Mouse (Mus musculus) layer of hippocampus, postnatal 25 days (tissue): ENCODE measurements around the gene Syt12. TPM values are rescaled to one million over a fixed set of nuclear protein-coding genes. Genes with fewer than 3 reads are reported as not detected.

ENCODE experiments used
- DNase-seq, 2 experiments: peaks; one replicate each; pipeline ENCODE4 v3.0.0; 2022; ENCODE audit warnings: mixed read lengths in 2 of 2, low spot score in 1 of 2; ENCODE audit errors: extremely low spot score in 1 of 2
- total RNA-seq, 2 experiments: library from RNA; stranded (reverse); gene quantifications; 2 replicates each; pipeline ENCODE4 v1.2.3; 2021

Gene Syt12
- total RNA-seq, 2 experiments from 2014 or later = 29.5 to 31.8 TPM

DNA sequence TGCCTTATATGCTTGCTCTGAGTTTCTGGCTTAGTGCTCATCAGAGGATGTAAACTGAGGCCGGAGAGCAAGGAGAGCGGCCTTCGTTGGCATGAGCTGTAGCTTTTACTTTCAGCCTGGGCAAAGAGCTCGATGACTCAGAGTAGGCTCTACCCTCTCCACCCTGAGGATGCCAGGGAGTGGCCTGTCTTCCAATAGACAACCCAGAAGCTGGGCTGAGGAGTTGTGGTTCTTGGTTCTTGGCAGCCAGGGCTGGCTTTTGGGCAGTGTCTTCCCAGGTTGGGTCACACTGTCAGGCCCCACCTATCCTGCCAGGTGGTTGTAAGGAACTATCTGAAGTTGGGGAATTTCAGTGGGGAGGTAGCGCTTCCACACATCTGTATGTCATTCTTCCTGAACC is 57.5 kb downstream of the Syt12 start:
- DNase-seq = no peak

DNA sequence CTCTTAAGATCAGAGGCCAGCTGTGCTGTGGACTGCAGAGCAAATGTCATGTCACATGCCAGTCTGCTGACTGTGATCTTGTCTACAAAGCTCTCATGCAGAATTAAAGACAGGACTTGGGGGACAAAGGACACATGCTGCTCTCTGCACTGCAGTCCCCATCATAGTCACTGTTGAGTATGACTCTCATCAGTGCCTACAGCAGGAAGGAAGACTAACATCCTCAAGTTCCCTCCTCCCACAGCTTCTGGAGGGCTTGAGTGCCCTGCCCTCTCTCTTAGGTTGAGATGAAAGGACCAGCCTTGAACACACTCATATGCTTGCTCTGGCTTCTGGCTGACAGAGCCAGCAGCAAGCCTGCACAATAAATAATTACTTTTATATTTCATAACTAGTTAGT is 59.5 kb downstream of the Syt12 start:
- no peak for DNase-seq

DNA sequence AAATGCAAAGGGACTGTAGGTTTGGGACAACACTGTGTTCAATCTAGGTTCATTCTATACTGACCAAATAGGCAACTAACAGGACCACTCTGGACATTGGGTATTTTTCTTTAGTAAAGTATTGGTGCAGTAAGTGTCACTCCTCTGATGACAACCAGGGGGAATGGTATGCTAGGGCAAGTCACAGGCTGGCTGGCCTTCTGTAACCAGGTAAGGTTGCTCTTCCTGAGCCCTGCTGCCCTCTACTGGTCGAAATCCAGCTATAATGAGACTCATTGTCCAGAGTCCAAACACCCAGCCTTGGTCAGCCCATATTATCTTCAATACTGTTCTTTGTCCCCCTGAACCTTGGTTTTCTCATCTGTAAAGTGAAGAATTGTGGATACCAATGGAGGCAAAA is 60.1 kb downstream of the Syt12 start:
- DNase-seq = peak in 1 of 2 experiments; percentile 72

DNA sequence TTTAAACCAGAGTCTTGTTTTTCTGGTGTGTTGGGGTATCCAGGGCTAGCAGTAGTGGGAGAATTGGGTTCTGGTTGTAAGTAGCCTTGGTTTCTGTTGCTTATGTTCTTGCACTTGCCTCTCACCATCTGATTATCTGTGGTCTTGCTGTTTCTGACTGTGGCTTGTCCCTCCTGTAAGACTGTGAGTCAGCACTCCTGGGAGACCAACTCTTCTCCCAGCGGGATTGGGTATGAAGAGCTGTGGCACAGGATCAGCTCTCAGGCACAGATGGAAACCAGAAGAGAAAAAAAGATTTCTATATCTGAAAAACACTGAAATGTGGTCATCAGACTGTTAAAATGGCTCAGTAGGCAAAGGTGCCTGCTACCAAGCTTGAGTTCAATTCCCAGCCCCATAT is 62.6 kb downstream of the Syt12 start:
- DNase-seq = no peak

DNA sequence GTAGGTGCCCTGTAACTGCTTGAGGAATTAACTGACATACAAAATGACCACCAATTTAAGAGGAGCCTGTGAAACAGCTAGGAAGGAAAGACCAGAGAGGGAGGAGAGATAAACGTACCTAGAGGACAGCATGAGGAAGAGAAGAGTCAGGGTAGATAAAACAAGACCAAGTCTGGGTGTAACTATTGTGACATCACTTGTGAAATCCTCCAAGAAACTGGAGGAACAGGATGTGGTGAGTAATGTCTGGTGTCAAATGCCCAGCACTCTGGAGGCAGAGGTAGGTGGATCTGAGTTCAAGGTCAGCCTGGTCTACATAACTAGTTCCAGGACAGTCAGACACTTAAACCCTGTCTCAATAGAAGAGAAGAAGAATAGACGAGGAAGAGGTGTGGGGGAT is 68.2 kb downstream of the Syt12 start:
- no peak for DNase-seq

DNA sequence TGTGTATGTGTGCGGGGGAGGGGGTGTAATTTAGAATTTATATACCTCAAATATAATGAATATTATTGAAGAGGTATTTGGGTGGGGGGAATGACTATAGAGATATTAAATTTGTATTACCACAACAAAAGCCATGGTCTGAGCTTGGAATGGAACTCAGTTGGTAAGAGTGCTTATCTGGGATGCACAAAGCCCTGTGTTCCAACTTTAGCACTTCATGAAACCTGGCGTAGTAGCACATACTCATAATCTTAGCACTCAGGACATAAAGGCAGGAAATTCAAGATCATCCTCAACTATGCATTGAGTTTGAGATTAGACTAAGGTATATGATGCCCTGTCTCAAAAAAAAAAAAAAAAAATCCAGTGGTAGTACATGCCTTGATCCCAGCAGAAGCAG is 72.4 kb downstream of the Syt12 start:
- DNase-seq = no peak

DNA sequence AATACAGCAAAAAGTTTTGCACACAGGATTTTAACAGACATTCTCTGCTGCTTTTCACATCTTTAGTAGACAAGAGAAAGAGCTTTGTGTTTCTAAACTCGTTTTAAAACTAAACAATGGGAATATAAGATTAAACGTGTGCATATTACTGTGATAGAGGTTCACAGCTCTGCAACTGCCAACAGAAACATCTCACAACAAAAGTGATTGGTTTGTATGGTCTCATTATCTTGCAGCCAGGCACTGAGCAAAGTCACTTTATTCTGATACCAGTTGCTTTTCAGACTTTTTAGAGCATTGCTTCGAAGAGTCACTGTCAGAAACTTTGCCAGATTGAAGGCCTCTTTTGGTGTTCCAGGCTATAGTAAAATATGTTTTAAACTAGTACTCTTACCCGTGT is 78.3 kb downstream of the Syt12 start:
- no peak for DNase-seq

DNA sequence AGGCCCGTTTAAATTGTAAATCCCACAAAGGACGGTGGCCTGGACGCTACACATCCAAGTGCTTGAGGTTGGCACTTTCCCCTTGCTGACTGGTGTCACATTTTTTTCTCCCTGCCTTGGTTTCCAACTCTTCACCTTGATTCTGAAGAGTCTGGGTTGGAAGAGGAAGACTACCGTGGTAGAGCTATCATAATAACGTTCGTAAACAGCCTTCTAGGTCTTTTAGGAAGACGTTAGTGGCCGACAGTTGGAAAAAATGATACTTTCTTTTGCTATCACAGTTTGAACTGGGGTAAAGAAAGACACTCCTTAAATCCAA is 78.7 kb downstream of the Syt12 start:
- DNase-seq = no peak

DNA sequence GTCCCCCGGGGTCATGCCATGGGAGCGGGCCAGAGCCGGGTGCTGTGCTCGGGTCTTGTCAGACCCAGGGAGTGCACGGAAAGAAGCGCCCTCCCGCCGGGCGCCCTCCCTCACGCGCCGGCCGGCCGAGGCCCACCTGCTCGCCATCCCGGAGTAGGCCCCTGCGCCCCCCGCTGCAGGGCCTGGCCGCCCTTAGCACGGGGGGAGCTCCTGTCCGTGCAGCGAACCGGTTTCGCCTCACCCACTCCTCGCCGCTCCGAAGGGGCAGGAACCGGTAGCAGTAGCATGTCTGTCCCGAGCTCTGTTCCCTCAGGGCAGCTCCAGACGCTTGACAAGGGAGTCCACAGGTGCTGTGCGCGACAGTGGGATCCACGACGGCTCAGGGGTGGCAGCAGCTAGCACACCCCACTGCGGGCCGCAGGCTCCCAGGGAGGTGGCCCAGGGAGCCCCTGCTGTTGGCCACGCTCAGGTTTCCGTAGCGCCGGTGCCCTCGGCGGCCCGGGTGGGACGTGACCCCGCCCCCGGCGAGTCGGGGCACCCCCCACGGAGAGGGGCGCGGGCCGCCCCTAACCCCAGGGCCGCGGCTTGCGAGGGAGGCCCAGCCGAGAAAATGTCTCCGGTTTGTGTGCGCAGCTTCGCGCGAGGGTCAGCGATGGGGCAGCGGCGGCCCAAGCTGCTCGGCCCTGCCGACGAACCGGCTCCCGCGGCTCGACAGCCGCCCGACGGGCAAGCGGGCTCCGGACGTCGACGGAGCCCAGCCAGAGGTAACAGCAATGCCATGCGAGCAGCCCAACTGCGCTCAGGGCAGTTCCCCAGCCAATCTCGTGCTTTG is 79.2 kb downstream of the Syt12 start, which contains the start of gene Kdm2a:
Kdm2a (minus strand) TSS at position 488 of the 832 bp plus-strand sequence.
- DNase-seq = peak; percentile 35 to 69

DNA sequence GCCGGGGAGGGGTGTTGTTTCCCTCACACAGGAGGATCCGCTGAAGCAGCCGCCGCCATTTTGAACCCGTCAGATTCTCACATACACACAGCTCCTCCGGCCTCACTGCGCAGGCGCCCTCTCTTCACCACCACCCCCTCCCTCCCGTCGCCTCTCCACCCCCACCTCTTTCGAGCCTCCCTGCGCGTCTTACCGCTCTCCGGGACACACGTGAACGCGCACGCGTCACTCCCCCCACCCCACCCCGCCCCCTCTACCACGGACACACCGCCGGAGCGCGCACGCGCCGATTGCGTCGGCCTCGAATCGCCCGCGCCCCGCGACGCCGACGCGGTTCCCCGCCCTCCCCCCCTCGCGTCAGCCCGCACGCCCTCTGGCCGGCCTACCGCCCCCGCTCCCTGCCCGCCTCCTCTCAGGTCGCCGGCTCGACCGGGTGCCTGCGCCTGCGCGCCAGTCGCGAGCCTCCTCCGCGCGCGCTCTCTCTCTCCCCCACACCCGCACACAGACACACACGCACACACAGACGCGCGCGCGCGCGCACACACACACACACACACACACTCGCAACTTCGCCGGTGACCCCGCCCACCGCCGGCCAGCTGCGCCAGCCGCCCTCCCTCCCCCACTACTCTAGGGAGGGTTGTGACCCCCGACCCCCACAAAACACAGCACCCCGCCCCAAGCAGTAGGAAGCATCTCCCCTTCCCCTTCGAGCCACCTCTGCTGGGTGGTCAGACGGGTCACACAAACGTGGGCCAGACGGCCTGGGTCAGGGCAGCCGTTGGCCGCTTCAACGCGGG is 80.0 kb downstream of the Syt12 start:
- peak; percentile 88 to 90 for DNase-seq

DNA sequence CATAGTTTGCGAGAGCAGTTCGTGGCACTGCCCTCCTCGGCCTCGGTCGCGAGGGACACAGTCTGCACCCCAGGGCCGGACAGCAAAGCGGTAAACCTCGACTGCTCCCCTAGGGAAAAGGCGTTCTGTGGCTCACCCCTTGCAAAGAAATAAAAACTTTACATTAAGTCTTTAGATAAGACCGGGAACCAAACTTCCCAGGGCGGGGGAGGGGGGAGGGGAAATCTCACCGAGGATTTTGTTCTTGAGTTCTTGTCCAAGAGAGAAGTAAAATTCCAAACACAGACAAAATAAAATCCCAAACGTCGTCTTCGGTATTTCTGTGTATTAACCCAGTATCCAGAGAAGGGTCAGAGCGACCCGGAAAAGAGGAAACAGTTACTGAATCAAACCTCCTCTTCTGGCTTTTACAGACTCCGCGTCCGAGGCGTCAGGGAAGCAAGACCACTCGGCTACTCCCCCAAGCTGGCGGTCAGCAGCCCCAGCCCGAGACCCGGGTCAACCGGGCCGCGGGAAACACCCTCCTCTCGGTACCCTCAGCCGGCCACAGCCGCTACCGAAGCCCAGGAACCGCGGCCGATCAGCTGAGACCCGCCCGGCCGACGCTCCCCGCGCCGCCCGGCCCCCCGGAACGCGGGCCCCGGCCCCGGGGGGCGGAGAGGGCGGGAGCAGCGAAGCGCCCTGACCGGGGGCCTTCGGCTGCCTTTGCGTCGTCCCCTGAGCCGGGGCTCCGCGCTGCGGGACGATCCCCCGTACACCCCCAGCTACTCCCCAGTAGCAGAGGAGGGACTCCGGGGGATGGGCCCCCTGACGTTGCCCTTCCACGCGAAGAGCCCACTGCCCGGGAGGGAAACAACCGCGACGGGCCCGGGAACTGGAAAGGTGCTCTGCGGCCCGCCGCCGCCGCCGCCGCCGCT is 80.9 kb downstream of the Syt12 start:
- peak; percentile 21 to 29 for DNase-seq

Other genes starting within 250 kb of the Syt12 start
- 10 to 100 TPM; 15.1 to 17.5 TPM for gene Pold4, start 245.5 kb downstream of the Syt12 start, total RNA-seq
- gene Ssh3, start 208.3 kb downstream of the Syt12 start, total RNA-seq = 10 to 100 TPM; 45.4 to 48.5 TPM
- gene Ankrd13d, start 194.3 kb downstream of the Syt12 start, total RNA-seq = 10 to 100 TPM; 59.6 to 66.3 TPM
- 100 to 1,000 TPM; 185 to 186 TPM for gene Grk2, start 171.2 kb downstream of the Syt12 start, total RNA-seq
- gene Kdm2a, start 79.2 kb downstream of the Syt12 start, total RNA-seq = 10 to 100 TPM; 70.6 to 85.0 TPM
- gene Rhod, start 38.0 kb downstream of the Syt12 start, total RNA-seq = 1 to 10 TPM in 1 of 2 experiments, under 1 TPM in 1; 0.87 to 1.2 TPM
- gene 2010003K11Rik, start 21.1 kb upstream of the Syt12 start, total RNA-seq = not detected
- 10 to 100 TPM; 66.6 to 70.6 TPM for gene Pcx, start 33.0 kb upstream of the Syt12 start, total RNA-seq
- 10 to 100 TPM; 40.9 to 41.6 TPM for gene Lrfn4, start 138.2 kb upstream of the Syt12 start, total RNA-seq
- gene Rce1, start 148.2 kb upstream of the Syt12 start, total RNA-seq = 10 to 100 TPM; 21.4 to 24.2 TPM
- gene Gm960, start 221.2 kb upstream of the Syt12 start, total RNA-seq = 1 to 10 TPM; 1.1 to 2.5 TPM
- gene Sptbn2, start 233.7 kb upstream of the Syt12 start, total RNA-seq = 100 to 1,000 TPM; 615 to 659 TPM